Comparison of ENCODE assay signal across 13 mouse cellular contexts in genomic region chr4:82483298-82483697, GRCm38 (mm10).
DNase-seq lines count a peak whose midpoint lies in the region; ATAC-seq and TF ChIP-seq lines count a peak whose summit lies in the region.
"Had no signal": no experiment of that assay in that cellular context is flagged by ENCODE, and none has a peak within 500 bp of the region (broad histone marks: within the 10 kb centered on the region; RNA-seq: fewer than 3 reads in every experiment).

No protein-coding gene starts in this region.

- H3K4me1 ChIP-seq in forebrain, postnatal 0 days (ENCODE audit: insufficient read depth): peaks cover 8% of the 10 kb centered on the region; the same call in 1 of the 2 replicates
- H3K4me1 ChIP-seq in forebrain, embryonic 10.5 days: peaks cover 10% of the 10 kb centered on the region
- H3K4me1 ChIP-seq in liver, postnatal 0 days (ENCODE audit: insufficient read depth): peaks cover 3% of the 10 kb centered on the region; the same call in 1 of the 2 replicates
- H3K4me1 ChIP-seq in liver, embryonic 11.5 days (replicated peaks; ENCODE audit: control insufficient read depth, insufficient read depth, low read length): no peaks in the 10 kb centered on the region
- peaks cover 24% of the 10 kb centered on the region for H3K4me1 ChIP-seq in heart, embryonic 11.5 days (ENCODE audit: control insufficient read depth, insufficient read depth, low read length)
- peaks cover 13% of the 10 kb centered on the region; the same call in 1 of the 2 replicates for H3K4me1 ChIP-seq in stomach, embryonic 14.5 days (ENCODE audit: control insufficient read depth, insufficient read depth, low read length)

- 46% methylated on average over 6 of the region's 6 CpGs for WGBS in forebrain, postnatal 0 days
- WGBS in forebrain, embryonic 10.5 days: 80% methylated on average over 6 of the region's 6 CpGs
- 61% methylated on average over 6 of the region's 6 CpGs for WGBS in liver, postnatal 0 days (ENCODE audit: insufficient replicate concordance)
- WGBS in liver, embryonic 11.5 days: 53% methylated on average over 6 of the region's 6 CpGs
- WGBS in heart, embryonic 11.5 days (ENCODE audit: insufficient replicate concordance): 45% methylated on average over 6 of the region's 6 CpGs
- 39% methylated on average over 6 of the region's 6 CpGs for WGBS in stomach, embryonic 14.5 days

- no peak for TF ChIP-seq EP300 in liver, postnatal 0 days (IDR thresholded peaks at IDR 0.05; ENCODE audit: low read depth)

- no peak overlapping the region for H3K4me3 ChIP-seq in forebrain, postnatal 0 days (ENCODE audit: low read depth, low read length)
- no peak overlapping the region for H3K4me3 ChIP-seq in forebrain, embryonic 10.5 days
- no peak overlapping the region for H3K4me3 ChIP-seq in liver, postnatal 0 days (ENCODE audit: low read depth, low read length)
- no peak overlapping the region for H3K4me3 ChIP-seq in liver, embryonic 11.5 days (ENCODE audit: low read depth, low read length)
- H3K4me3 ChIP-seq in heart, embryonic 11.5 days (ENCODE audit: low read depth, low read length): no peak overlapping the region; the same call in 1 of the 2 replicates
- no peak overlapping the region for H3K4me3 ChIP-seq in stomach, embryonic 14.5 days (ENCODE audit: low read depth, low read length)
- H3K4me3 ChIP-seq: hindbrain, embryonic 12.5 days had no signal

- peak overlapping the region; percentile 14 for H3K4me2 ChIP-seq in forebrain, postnatal 0 days (ENCODE audit: low read depth)
- H3K4me2 ChIP-seq in liver, postnatal 0 days (ENCODE audit: low read depth, low read length): 0 out of 2 replicates have a peak overlapping the region, but pooled peaks have one; percentile 14
- no peak overlapping the region for H3K4me2 ChIP-seq in liver, embryonic 11.5 days
- peak overlapping the region; percentile 52 for H3K4me2 ChIP-seq in heart, embryonic 11.5 days
- no peak overlapping the region for H3K4me2 ChIP-seq in stomach, embryonic 14.5 days (replicated peaks; ENCODE audit: low read depth, low read length)
- H3K4me2 ChIP-seq: hindbrain, embryonic 12.5 days had no signal

- DNase-seq in forebrain, postnatal 0 days: no peak
- no peak for DNase-seq in forebrain, embryonic 10.5 days (ENCODE audit: extremely low spot score, low spot score)
- DNase-seq in liver, postnatal 0 days: no peak
- no peak for DNase-seq in liver, embryonic 11.5 days (ENCODE audit: low spot score)
- DNase-seq in kidney, postnatal 14 days: no peak
- no peak for DNase-seq in ovary, postnatal 14 days (ENCODE audit: low spot score)
- DNase-seq: cerebellum, adult 11-12 months; kidney, postnatal 10 days; thymus, postnatal 36 days had no signal

- H3K27me3 ChIP-seq in forebrain, postnatal 0 days (ENCODE audit: insufficient read depth, low read length): no peaks in the 10 kb centered on the region
- no peaks in the 10 kb centered on the region for H3K27me3 ChIP-seq in forebrain, embryonic 10.5 days (ENCODE audit: poor library complexity, severe bottlenecking)
- H3K27me3 ChIP-seq in liver, postnatal 0 days (ENCODE audit: insufficient read depth, low read length): no peaks in the 10 kb centered on the region
- no peaks in the 10 kb centered on the region for H3K27me3 ChIP-seq in liver, embryonic 11.5 days (replicated peaks; ENCODE audit: control insufficient read depth, insufficient read depth, low read length)
- H3K27me3 ChIP-seq in heart, embryonic 11.5 days (ENCODE audit: control insufficient read depth, insufficient read depth, low read length): no peaks in the 10 kb centered on the region
- no peaks in the 10 kb centered on the region for H3K27me3 ChIP-seq in stomach, embryonic 14.5 days (ENCODE audit: control insufficient read depth, insufficient read depth, low read length)
- H3K27me3 ChIP-seq: hindbrain, embryonic 12.5 days had no signal

- no peak for TF ChIP-seq CTCF in forebrain, postnatal 0 days (IDR thresholded peaks at IDR 0.05; ENCODE audit: low read depth)
- no peak for TF ChIP-seq CTCF in liver, postnatal 0 days (IDR thresholded peaks at IDR 0.05; ENCODE audit: low read depth)

- H3K9me3 ChIP-seq in forebrain, postnatal 0 days (ENCODE audit: low read length): no peaks in the 10 kb centered on the region
- peaks cover 4% of the 10 kb centered on the region; the same call in 1 of the 2 replicates for H3K9me3 ChIP-seq in forebrain, embryonic 10.5 days
- no peaks in the 10 kb centered on the region for H3K9me3 ChIP-seq in liver, postnatal 0 days (ENCODE audit: low read length)
- H3K9me3 ChIP-seq in liver, embryonic 11.5 days (ENCODE audit: control insufficient read depth, low read length): no peaks in the 10 kb centered on the region
- no peaks in the 10 kb centered on the region for H3K9me3 ChIP-seq in heart, embryonic 11.5 days (replicated peaks; ENCODE audit: control insufficient read depth, low read length)
- no peaks in the 10 kb centered on the region for H3K9me3 ChIP-seq in stomach, embryonic 14.5 days (ENCODE audit: control insufficient read depth, low read depth, low read length)
- H3K9me3 ChIP-seq: hindbrain, embryonic 12.5 days had no signal

- H3K27ac ChIP-seq in forebrain, postnatal 0 days (ENCODE audit: low read depth, low read length): no peak overlapping the region
- no peak overlapping the region for H3K27ac ChIP-seq in forebrain, embryonic 10.5 days
- no peak overlapping the region for H3K27ac ChIP-seq in liver, postnatal 0 days (ENCODE audit: low read depth)
- H3K27ac ChIP-seq in liver, embryonic 11.5 days (ENCODE audit: low read depth, low read length): no peak overlapping the region
- H3K27ac ChIP-seq in heart, embryonic 11.5 days (ENCODE audit: low read depth, low read length): peak overlapping the region; percentile 71; the same call in 1 of the 2 replicates
- H3K27ac ChIP-seq in stomach, embryonic 14.5 days (ENCODE audit: low read length): peak overlapping the region; percentile 27; the same call in 1 of the 2 replicates
- H3K27ac ChIP-seq: hindbrain, embryonic 12.5 days had no signal

- no peaks in the 10 kb centered on the region for H3K36me3 ChIP-seq in forebrain, postnatal 0 days (ENCODE audit: insufficient read depth)
- peaks cover 33% of the 10 kb centered on the region for H3K36me3 ChIP-seq in forebrain, embryonic 10.5 days (replicated peaks)
- 0 out of 2 replicates have a peak, but pooled peaks cover 2% of the 10 kb centered on the region for H3K36me3 ChIP-seq in liver, postnatal 0 days (replicated peaks; ENCODE audit: insufficient read depth, low read length)
- no peaks in the 10 kb centered on the region for H3K36me3 ChIP-seq in liver, embryonic 11.5 days (ENCODE audit: control insufficient read depth, insufficient read depth, low read length)
- H3K36me3 ChIP-seq in heart, embryonic 11.5 days (ENCODE audit: control insufficient read depth, insufficient read depth, low read length): peaks cover 7% of the 10 kb centered on the region
- H3K36me3 ChIP-seq in stomach, embryonic 14.5 days (ENCODE audit: control insufficient read depth, insufficient read depth, low read length): no peaks in the 10 kb centered on the region

- no peak for ATAC-seq in forebrain, postnatal 0 days
- ATAC-seq in liver, postnatal 0 days: no peak
- ATAC-seq in liver, embryonic 11.5 days (replicated peaks; ENCODE audit: low FRiP score): no peak
- no peak for ATAC-seq in heart, embryonic 11.5 days (replicated peaks; ENCODE audit: insufficient number of reproducible peaks, low FRiP score, low TSS enrichment)
- no peak for ATAC-seq in stomach, embryonic 14.5 days (ENCODE audit: insufficient number of reproducible peaks, insufficient read depth, low FRiP score, low read depth)
- ATAC-seq: activated CD4-positive, CD25-positive, alpha-beta regulatory T cell, adult 4 months had no signal

- H3K9ac ChIP-seq in forebrain, postnatal 0 days: no peak overlapping the region
- H3K9ac ChIP-seq in liver, postnatal 0 days (replicated peaks): no peak overlapping the region
- no peak overlapping the region for H3K9ac ChIP-seq in liver, embryonic 11.5 days (ENCODE audit: low read depth, low read length)
- H3K9ac ChIP-seq in heart, embryonic 11.5 days (ENCODE audit: low read depth, low read length): no peak overlapping the region
- no peak overlapping the region for H3K9ac ChIP-seq in stomach, embryonic 14.5 days (replicated peaks; ENCODE audit: low read depth, low read length)
- H3K9ac ChIP-seq: hindbrain, embryonic 12.5 days had no signal

Comparison
In these comparisons a context has a peak if more than half of its experiments do, and no peak if none do; other contexts are left out.
1. H3K4me2 ChIP-seq: peak in forebrain, postnatal 0 days (single experiment), liver, postnatal 0 days (single experiment) and heart, embryonic 11.5 days (single experiment); none in liver, embryonic 11.5 days (single experiment) and stomach, embryonic 14.5 days (single experiment).
2. H3K27ac ChIP-seq: peak in heart, embryonic 11.5 days (single experiment) and stomach, embryonic 14.5 days (single experiment); none in forebrain, postnatal 0 days (single experiment), forebrain, embryonic 10.5 days (single experiment), liver, postnatal 0 days (single experiment) and liver, embryonic 11.5 days (single experiment).